Mouse (Mus musculus) spleen, adult 2 months (tissue): ENCODE data around the gene Fgfr2.

ENCODE experiments used
- CTCF ChIP-seq: fragments of 200-500 bp; IDR thresholded peaks from 2 replicates; pipeline ENCODE4 v1.5.1; 2011; ENCODE audit warnings: mild to moderate bottlenecking, inconsistent platforms; ENCODE audit not compliant: insufficient read depth, insufficient read length, insufficient replicate concordance; ENCODE audit errors: extremely low read depth
- POLR2A ChIP-seq: fragments of 200-500 bp; IDR thresholded peaks from 2 replicates; pipeline ENCODE4 v1.6.1; 2011; ENCODE audit warnings: low read depth, low read length, inconsistent platforms

DNA sequence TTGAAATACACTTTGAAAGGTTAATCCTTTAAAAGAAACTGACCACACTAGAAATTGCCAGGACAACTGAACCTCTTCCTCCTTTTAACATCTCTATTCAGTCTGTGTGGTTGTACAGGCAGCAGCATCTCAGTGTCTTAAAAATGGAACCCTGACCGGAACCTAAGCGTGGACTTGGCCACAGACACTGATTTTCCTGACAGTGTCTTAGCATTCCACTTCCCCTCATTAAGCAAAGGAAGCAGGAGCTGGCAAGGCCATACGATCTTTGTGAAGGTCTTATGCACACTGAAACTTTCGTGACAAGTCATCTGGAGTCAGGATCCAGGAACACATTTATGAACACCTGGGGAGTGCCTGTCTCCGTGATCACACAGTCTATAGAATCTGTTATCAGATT lies 339.0 kb downstream of the Fgfr2 start:
- TF ChIP-seq CTCF: no peak
- TF ChIP-seq POLR2A: no peak
